Mouse (Mus musculus) stomach, postnatal 0 days (tissue): ENCODE measurements around the gene Mettl1. TPM values are rescaled to one million over a fixed set of nuclear protein-coding genes. Genes with fewer than 3 reads are reported as not detected.
"Not testable (repeated sequence)": the region's sequence is repeated elsewhere in the genome, so short reads cannot be mapped to it uniquely, and the experiment has no call there.

ENCODE experiments used
- ATAC-seq: fragments of 200-750 bp; cut with Nextera tagmentation; 2 replicates; pipeline ENCODE4 v1.8.0; 2017; ENCODE audit not compliant: low FRiP score, low TSS enrichment
- DNase-seq: peaks from one replicate; pipeline ENCODE4 v3.0.0-alpha.2; 2016; ENCODE audit warnings: low spot score
- H3K27ac ChIP-seq: fragments of 300-500 bp; sonication (generic); replicated peaks from 2 replicates; pipeline ENCODE4 v1.5.1; 2014; ENCODE audit warnings: mild to moderate bottlenecking, control low read depth
- H3K27me3 ChIP-seq: fragments of 300-500 bp; sonication (generic); 2 replicates; pipeline ENCODE4 v1.6.1; 2014; ENCODE audit warnings: low read length; ENCODE audit not compliant: control insufficient read depth, insufficient read depth
- H3K36me3 ChIP-seq: fragments of 300-500 bp; sonication (generic); 2 replicates; pipeline ENCODE4 v1.6.1; 2014; ENCODE audit warnings: low read length, mixed read lengths; ENCODE audit not compliant: control insufficient read depth, insufficient read depth
- H3K4me1 ChIP-seq: fragments of 300-500 bp; sonication (generic); replicated peaks from 2 replicates; pipeline ENCODE4 v1.6.1; 2014; ENCODE audit warnings: antibody characterized with exemption; ENCODE audit not compliant: control insufficient read depth, insufficient read depth
- H3K4me2 ChIP-seq: fragments of 300-500 bp; sonication (generic); replicated peaks from 2 replicates; pipeline ENCODE4 v1.6.1; 2014; ENCODE audit warnings: low read depth, mild to moderate bottlenecking, control low read depth, moderate library complexity
- H3K4me3 ChIP-seq: fragments of 300-500 bp; sonication (generic); 2 replicates; pipeline ENCODE4 v1.5.1; 2014; ENCODE audit warnings: low read depth, low read length, control low read depth
- H3K9ac ChIP-seq: fragments of 300-500 bp; sonication (generic); 2 replicates; pipeline ENCODE4 v1.6.1; 2014; ENCODE audit warnings: mild to moderate bottlenecking, low read length, control low read depth, mixed read lengths
- H3K9me3 ChIP-seq: fragments of 300-500 bp; sonication (generic); 2 replicates; pipeline ENCODE4 v1.6.1; 2016; ENCODE audit warnings: low read length; ENCODE audit not compliant: control insufficient read depth
- CTCF ChIP-seq: IDR thresholded peaks from 2 replicates; pipeline ENCODE4 v1.5.1; 2016; ENCODE audit warnings: antibody characterized with exemption, low read depth, mild to moderate bottlenecking, moderate library complexity
- EP300 ChIP-seq: optimal IDR thresholded peaks from 2 replicates; pipeline ENCODE3; 2016; ENCODE audit warnings: antibody characterized with exemption
- WGBS: fragments of 180-500 bp; shearing (Covaris S2); extraction: QIAGEN DNeasy Blood & Tissue Kit; methylation state at CpG from one replicate; pipeline ENCODE4 v1.1.7; 2014; 5-methylcytosine and 5-hydroxymethylcytosine counted together
- polyA plus RNA-seq: library from polyadenylated mRNA; unstranded; fragments of >200 nt; fragmentation: Nextera tagmentation; extraction: Ambion mirVana; gene quantifications from 2 replicates; pipeline ENCODE4 v1.2.1, GENCODE M21; 2015

The Mettl1 gene
- polyA plus RNA-seq, 1 experiment from 2014 or later = 36.8 TPM

DNA sequence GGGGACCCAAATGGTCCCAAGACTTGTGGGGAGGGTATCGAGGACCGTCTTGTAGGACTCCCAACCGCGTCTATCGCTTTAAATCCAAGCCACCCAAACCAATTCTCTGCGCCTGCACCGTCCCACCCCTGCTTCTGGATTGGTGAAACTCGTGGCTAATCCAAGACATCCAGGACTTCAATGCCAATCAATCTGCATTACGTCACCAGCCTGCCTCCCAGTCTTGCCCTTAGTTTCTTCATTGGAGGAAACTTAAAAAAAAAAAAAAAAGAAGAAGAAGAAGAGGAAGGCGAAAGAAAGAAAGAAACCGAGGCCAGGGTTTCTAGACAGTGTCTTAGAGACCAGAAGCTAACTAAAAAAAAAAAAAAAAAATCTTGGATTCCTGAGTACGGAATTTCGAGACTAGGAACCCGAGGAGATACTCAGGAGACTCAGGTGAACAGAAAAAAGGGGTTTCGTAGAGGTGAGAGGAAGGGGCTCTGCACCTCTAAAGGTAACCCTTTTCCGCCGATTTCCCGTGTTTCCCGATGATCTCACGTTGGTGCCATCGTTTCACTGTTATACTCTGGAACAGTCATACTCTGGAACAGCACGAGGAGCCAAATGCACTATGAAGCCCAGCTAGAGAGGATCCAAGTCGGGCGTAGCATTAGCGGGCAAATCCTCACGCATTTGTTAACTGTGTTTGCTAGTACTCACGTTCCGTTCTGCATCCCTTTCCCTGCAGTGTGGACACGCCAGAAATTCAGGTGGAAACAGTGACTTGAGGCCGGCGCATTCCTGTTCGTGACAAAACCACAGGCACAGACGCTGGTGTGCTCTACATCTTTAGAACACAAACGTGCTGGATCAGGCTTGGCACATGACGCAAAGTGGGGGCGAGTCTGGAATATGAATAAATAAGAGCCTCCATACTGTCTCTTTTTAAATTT is 29.2 kb downstream of the Mettl1 start, which contains the start of gene Tspan31:
Tspan31 (minus strand) TSS at position 75 of the 932 bp plus-strand sequence.
- ATAC-seq (peak; percentile 89), DNase-seq (peak; percentile 89)
- peak within 1 kb of the TSS; percentile 78 for H3K9ac ChIP-seq
- H3K27ac ChIP-seq = peak within 1 kb of the TSS; percentile 88
- peak within 1 kb of the TSS; percentile 62 for H3K4me3 ChIP-seq
- under 1% methylated on average over 36 of the region's 36 CpGs for WGBS
- H3K4me1 ChIP-seq = 0 out of 2 replicates have a peak, but pooled peaks cover 2% of the 10 kb centered on the region
- H3K36me3 ChIP-seq = peaks cover 9% of the 10 kb centered on the region
- no peaks in the 10 kb centered on the region for H3K9me3 ChIP-seq
- H3K27me3 ChIP-seq = no peaks in the 10 kb centered on the region
- peak within 1 kb of the TSS; percentile 84 for H3K4me2 ChIP-seq
- no peak for TF ChIP-seq CTCF
- TF ChIP-seq EP300 = no peak

DNA sequence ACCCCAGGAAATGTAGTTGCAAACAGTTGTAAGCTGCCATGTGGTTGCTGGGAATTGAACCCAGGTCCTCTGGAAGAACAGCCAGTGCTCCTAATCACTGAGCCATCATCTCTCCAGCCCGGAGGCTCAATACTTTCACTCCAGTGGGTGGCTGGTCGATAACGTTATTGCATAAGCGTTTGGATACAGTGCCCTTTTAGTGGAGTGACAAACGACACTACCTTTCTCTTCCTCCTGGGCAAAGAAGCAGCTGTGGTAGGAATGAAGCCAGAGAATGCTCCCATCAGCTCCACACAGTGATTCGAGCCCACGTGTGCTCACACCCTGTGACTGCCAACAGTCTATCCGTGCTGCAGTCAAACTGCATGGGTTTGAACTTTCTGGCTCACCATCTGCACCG is 30.0 kb downstream of the Mettl1 start:
- no peaks in the 10 kb centered on the region for H3K27me3 ChIP-seq
- no peak overlapping the region for H3K27ac ChIP-seq
- peak overlapping the region; percentile 84 for H3K4me2 ChIP-seq
- no peak for TF ChIP-seq EP300
- TF ChIP-seq CTCF = no peak
- ATAC-seq = no peak
- no peak for DNase-seq
- no peak overlapping the region for H3K9ac ChIP-seq
- H3K9me3 ChIP-seq = no peaks in the 10 kb centered on the region
- H3K4me3 ChIP-seq = no peak overlapping the region
- peaks cover 9% of the 10 kb centered on the region for H3K36me3 ChIP-seq
- 0 out of 2 replicates have a peak, but pooled peaks cover 2% of the 10 kb centered on the region for H3K4me1 ChIP-seq
- 65% methylated on average over 9 of the region's 9 CpGs for WGBS

DNA sequence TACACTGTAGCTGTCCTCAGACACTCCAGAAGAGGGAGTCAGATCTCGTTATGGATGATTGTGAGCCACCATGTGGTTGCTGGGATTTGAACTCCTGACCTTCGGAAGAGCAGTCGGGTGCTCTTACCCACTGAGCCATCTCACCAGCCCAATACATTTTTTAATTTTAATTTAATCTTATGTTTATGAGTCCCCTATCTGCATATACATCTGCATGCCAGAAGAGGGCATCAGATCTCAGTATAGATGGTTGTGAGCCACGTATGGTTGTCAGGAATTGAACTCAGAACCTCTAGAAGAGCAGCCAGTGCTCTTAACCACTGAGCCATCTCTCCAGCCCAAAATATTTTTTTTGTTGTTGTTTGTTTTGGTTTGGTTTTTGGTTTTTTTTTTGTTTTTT is 31.1 kb downstream of the Mettl1 start:
- ATAC-seq, H3K27ac ChIP-seq, DNase-seq, H3K27me3 ChIP-seq, H3K9me3 ChIP-seq, H3K4me2 ChIP-seq, H3K9ac ChIP-seq, H3K4me1 ChIP-seq, H3K4me3 ChIP-seq, H3K36me3 ChIP-seq: not testable (repeated sequence)
- TF ChIP-seq CTCF = peak; percentile 43; the same call in 1 of the 2 replicates
- 74% methylated on average over 4 of the region's 4 CpGs for WGBS

DNA sequence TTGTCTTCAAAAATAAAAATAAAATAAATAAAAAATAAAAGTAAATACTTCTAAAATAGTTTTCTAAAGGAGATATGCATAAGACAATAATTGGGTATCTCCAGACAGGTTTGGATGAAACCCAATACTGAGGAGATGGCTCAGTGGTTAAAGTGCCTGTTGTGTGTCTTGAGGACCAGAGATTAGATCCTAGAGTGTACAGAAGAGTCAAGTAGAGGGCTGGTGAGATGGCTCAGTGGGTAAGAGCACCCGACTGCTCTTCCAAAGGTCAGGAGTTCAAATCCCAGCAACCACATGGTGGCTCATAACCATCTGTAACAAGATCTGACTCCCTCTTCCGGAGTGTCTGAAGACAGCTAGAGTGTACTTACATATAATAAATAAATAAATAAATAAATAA is 31.8 kb downstream of the Mettl1 start:
- H3K4me3 ChIP-seq, H3K4me2 ChIP-seq, DNase-seq, H3K9ac ChIP-seq, ATAC-seq, H3K27me3 ChIP-seq, H3K27ac ChIP-seq, H3K36me3 ChIP-seq, H3K4me1 ChIP-seq, H3K9me3 ChIP-seq: not testable (repeated sequence)
- WGBS = 80% methylated on average over 2 of the region's 2 CpGs

DNA sequence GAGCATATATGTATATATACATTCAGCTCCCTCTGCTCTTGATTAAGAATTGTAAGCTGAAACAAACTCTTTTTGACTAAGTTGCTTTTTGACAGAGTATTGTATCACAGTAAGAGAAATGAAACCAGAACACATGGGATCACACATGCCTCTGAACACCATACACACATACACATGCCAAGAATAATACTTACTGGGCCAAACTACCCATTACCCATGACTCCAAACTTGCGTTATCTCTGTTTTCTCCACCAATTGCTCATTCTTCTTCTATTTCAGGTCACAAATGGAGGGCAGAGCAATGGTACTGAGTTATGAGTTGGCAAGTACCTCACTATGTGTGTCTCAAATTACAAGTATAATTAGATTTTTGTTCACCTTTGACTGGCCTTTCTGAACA is 32.8 kb downstream of the Mettl1 start:
- Histone ChIP-seq H3K27me3 (no peaks in the 10 kb centered on the region; the same call in 1 of the 2 replicates), H3K4me3 (no peak overlapping the region), H3K9me3 (no peaks in the 10 kb centered on the region), H3K4me1 (0 out of 2 replicates have a peak, but pooled peaks cover 2% of the 10 kb centered on the region), H3K27ac (no peak overlapping the region), H3K36me3 (no peaks in the 10 kb centered on the region), H3K4me2 (no peak overlapping the region), H3K9ac (no peak overlapping the region)
- 94% methylated on average over 1 of the region's 1 CpGs for WGBS
- no peak for DNase-seq
- no peak for ATAC-seq
- TF ChIP-seq CTCF (no peak), EP300 (no peak)

DNA sequence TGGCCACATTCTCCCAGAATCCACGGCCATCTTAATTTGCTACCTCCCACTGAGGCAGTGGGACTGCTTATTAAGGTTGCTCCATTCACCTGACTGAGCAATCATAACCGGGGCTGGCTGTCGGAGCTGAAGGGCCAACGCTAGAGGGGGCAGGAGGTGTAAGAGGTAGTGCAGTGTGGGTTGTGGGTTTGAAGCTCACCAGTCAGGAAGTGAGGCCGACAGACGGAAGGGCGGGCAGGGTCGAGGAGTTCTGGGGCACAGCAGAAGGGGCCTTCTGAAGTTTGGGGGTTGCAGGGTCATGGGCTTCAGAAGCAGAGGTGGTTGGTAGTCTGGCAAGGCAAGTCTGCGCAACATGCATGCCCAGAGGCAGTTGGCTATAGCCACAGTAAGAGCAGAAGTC is 33.9 kb downstream of the Mettl1 start, which contains the start of gene Agap2:
Agap2 (plus strand) TSS at position 205 of the 400 bp plus-strand sequence.
- Histone ChIP-seq H3K27ac (no peak within 1 kb of the TSS), H3K36me3 (no peaks in the 10 kb centered on the region), H3K27me3 (no peaks in the 10 kb centered on the region; the same call in 1 of the 2 replicates), H3K4me2 (no peak within 1 kb of the TSS), H3K9ac (no peak within 1 kb of the TSS), H3K9me3 (no peaks in the 10 kb centered on the region), H3K4me1 (no peaks in the 10 kb centered on the region; the same call in 1 of the 2 replicates), H3K4me3 (no peak within 1 kb of the TSS)
- peak; percentile 34; the same call in 1 of the 2 replicates for TF ChIP-seq CTCF
- no peak for TF ChIP-seq EP300
- DNase-seq (no peak), ATAC-seq (no peak)
- WGBS = 59% methylated on average over 9 of the region's 9 CpGs
